Mouse (Mus musculus): ENCODE results near the gene Accsl. TPM values are rescaled to one million over a fixed set of nuclear protein-coding genes. Genes with fewer than 3 reads are reported as not detected.

Gene Accsl
- total and polyA plus RNA-seq, 2 experiments from 2014 or later = 0.51 TPM; not detected in 1

DNA sequence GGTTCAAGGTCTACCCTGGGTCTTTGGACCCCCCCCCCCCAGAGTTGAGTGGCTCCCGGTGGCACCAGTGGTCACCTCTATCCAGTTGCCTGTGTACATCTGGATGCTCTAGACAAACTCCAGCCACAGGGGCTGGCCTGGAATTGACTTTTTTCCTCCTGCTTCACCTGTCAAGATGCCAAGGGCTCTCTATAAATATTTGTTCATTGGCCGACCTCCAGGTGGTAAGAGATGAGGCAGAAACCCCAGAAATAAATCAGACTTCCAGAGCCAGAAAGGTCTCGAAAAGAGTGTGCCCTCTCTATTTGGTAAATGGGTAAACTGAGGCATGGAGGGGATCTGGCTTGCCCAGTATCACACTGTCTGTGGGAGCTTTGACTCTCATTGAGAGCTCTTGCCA, 12.0 kb upstream of the Accsl start:
- 91% methylated on average over 3 of the region's 3 CpGs for WGBS
- no peak overlapping the region for H3K9ac ChIP-seq (replicated peaks; ENCODE audit: low read length, poor library complexity, severe bottlenecking)
- no peak overlapping the region for H3K4me2 ChIP-seq (ENCODE audit: low read depth, low read length, poor library complexity, severe bottlenecking)
- no peaks in the 10 kb centered on the region for H3K4me1 ChIP-seq (ENCODE audit: insufficient read depth, low read length)
- H3K4me3 ChIP-seq (ENCODE audit: low read depth, low read length) = no peak overlapping the region
- no peaks in the 10 kb centered on the region for H3K9me3 ChIP-seq (ENCODE audit: low read length)
- no peaks in the 10 kb centered on the region for H3K27me3 ChIP-seq (ENCODE audit: insufficient read depth, low read length)
- H3K27ac ChIP-seq (ENCODE audit: low read depth, low read length) = no peak overlapping the region
- TF ChIP-seq CTCF (IDR thresholded peaks at IDR 0.05) = no peak
- no peaks in the 10 kb centered on the region for H3K36me3 ChIP-seq (ENCODE audit: insufficient read depth, low read length)
- no peak for ATAC-seq (ENCODE audit: low FRiP score)
- DNase-seq (ENCODE audit: low spot score) = no peak

DNA sequence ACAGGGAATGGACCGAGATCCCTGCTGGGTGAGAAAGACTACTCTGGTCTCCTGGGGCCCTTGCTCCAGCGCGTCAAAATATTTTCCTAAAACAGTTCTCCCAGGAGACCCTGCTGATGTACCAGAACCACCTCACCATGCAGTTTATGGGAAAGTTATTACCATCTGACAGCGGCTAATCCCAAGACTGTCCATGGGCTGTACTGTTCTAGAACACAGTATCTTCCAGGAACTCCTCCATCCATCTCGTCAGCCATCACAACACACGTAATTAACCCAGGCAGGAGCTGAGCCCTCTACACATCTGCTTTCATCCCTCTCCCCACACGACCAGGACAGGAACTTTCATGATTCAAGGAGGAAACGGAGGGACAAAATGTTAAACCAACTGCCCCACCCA, 11.5 kb upstream of the Accsl start:
- no peak for TF ChIP-seq CTCF (IDR thresholded peaks at IDR 0.05)
- Histone ChIP-seq H3K4me3 (ENCODE audit: low read depth, low read length) (no peak overlapping the region), H3K9ac (replicated peaks; ENCODE audit: low read length, poor library complexity, severe bottlenecking) (no peak overlapping the region), H3K4me2 (ENCODE audit: low read depth, low read length, poor library complexity, severe bottlenecking) (no peak overlapping the region), H3K4me1 (ENCODE audit: insufficient read depth, low read length) (no peaks in the 10 kb centered on the region), H3K36me3 (ENCODE audit: insufficient read depth, low read length) (no peaks in the 10 kb centered on the region), H3K27me3 (ENCODE audit: insufficient read depth, low read length) (no peaks in the 10 kb centered on the region), H3K9me3 (ENCODE audit: low read length) (no peaks in the 10 kb centered on the region), H3K27ac (ENCODE audit: low read depth, low read length) (no peak overlapping the region)
- ATAC-seq (ENCODE audit: low FRiP score) (no peak), DNase-seq (ENCODE audit: low spot score) (no peak)
- WGBS = 72% methylated on average over 8 of the region's 8 CpGs

DNA sequence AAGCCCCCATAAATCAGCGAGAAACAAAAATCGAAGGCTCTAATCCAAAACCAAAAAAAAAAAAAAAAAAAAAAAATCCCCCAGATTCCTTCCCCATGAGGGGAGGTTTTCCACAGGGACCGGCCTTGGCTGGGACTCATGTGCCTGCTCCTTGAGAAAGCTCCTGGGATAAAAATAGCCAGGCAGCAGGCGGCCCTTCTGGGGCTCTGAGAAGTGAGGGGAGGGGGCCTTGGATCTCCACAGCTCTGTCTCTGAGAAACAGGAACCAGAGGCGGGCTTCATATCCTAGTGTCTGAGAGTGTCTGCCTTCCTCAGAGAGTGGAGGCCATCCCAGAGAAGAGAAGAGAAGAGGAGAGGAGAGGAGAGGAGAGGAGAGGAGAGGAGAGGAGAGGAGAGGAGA, 8.0 kb upstream of the Accsl start:
- Histone ChIP-seq H3K9me3 (ENCODE audit: low read length) (no peaks in the 10 kb centered on the region), H3K36me3 (ENCODE audit: insufficient read depth, low read length) (no peaks in the 10 kb centered on the region), H3K27ac (ENCODE audit: low read depth, low read length) (no peak overlapping the region), H3K9ac (replicated peaks; ENCODE audit: low read length, poor library complexity, severe bottlenecking) (no peak overlapping the region), H3K27me3 (ENCODE audit: insufficient read depth, low read length) (no peaks in the 10 kb centered on the region), H3K4me2 (ENCODE audit: low read depth, low read length, poor library complexity, severe bottlenecking) (no peak overlapping the region), H3K4me1 (ENCODE audit: insufficient read depth, low read length) (no peaks in the 10 kb centered on the region), H3K4me3 (ENCODE audit: low read depth, low read length) (no peak overlapping the region)
- no peak for TF ChIP-seq CTCF (IDR thresholded peaks at IDR 0.05)
- no peak for DNase-seq (ENCODE audit: low spot score)
- 61% methylated on average over 5 of the region's 5 CpGs for WGBS
- ATAC-seq (ENCODE audit: low FRiP score) = no peak

DNA sequence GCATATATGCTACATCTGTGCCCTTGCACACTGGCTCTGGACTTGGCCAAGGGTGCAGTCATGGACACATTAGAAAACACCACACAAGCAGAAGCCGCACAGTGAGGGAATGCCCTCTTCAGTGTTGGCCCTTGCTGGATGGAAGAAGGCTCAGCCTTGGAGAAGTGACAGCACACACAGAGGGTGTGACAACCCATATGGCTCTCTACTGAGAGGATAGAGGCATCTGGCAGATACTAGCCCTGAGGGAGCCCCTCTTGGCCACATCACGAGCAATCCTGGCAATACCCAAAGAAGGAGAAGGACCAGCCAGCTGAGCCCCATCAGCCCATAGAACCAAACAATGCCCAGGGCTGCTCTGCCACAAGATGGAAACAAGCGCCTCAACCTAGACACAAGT, 5.6 kb upstream of the Accsl start:
- Histone ChIP-seq H3K9ac (replicated peaks; ENCODE audit: low read length, poor library complexity, severe bottlenecking) (no peak overlapping the region), H3K4me3 (ENCODE audit: low read depth, low read length) (no peak overlapping the region), H3K27ac (ENCODE audit: low read depth, low read length) (no peak overlapping the region), H3K27me3 (ENCODE audit: insufficient read depth, low read length) (no peaks in the 10 kb centered on the region), H3K36me3 (ENCODE audit: insufficient read depth, low read length) (no peaks in the 10 kb centered on the region), H3K9me3 (ENCODE audit: low read length) (no peaks in the 10 kb centered on the region), H3K4me1 (ENCODE audit: insufficient read depth, low read length) (no peaks in the 10 kb centered on the region), H3K4me2 (ENCODE audit: low read depth, low read length, poor library complexity, severe bottlenecking) (no peak overlapping the region)
- no peak for TF ChIP-seq CTCF (IDR thresholded peaks at IDR 0.05)
- no peak for ATAC-seq (ENCODE audit: low FRiP score)
- 86% methylated on average over 3 of the region's 3 CpGs for WGBS
- DNase-seq (ENCODE audit: low spot score) = peak; percentile 36

DNA sequence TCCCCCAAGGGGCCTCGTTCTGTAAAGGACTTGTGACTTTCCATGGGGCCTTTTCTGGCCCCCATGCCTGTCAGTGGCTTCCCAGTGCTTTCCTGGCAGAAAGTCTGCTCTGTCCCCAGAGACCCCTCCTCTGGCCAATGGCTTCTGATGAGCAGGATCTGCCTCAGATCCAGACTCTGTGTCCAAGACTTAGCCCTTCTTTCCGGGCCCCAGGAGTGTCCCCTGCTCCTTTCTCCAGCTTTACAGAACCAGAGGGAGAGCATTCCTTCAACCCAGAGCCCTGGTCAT, 5.2 kb upstream of the Accsl start:
- TF ChIP-seq CTCF (IDR thresholded peaks at IDR 0.05) = no peak
- H3K4me3 ChIP-seq (ENCODE audit: low read depth, low read length) = no peak overlapping the region
- H3K9ac ChIP-seq (replicated peaks; ENCODE audit: low read length, poor library complexity, severe bottlenecking) = no peak overlapping the region
- no peaks in the 10 kb centered on the region for H3K4me1 ChIP-seq (ENCODE audit: insufficient read depth, low read length)
- no peaks in the 10 kb centered on the region for H3K27me3 ChIP-seq (ENCODE audit: insufficient read depth, low read length)
- DNase-seq (ENCODE audit: low spot score) (no peak), ATAC-seq (ENCODE audit: low FRiP score) (no peak)
- H3K36me3 ChIP-seq (ENCODE audit: insufficient read depth, low read length) = no peaks in the 10 kb centered on the region
- no peak overlapping the region for H3K27ac ChIP-seq (ENCODE audit: low read depth, low read length)
- H3K4me2 ChIP-seq (ENCODE audit: low read depth, low read length, poor library complexity, severe bottlenecking) = no peak overlapping the region
- WGBS = 31% methylated on average over 2 of the region's 2 CpGs
- no peaks in the 10 kb centered on the region for H3K9me3 ChIP-seq (ENCODE audit: low read length)

DNA sequence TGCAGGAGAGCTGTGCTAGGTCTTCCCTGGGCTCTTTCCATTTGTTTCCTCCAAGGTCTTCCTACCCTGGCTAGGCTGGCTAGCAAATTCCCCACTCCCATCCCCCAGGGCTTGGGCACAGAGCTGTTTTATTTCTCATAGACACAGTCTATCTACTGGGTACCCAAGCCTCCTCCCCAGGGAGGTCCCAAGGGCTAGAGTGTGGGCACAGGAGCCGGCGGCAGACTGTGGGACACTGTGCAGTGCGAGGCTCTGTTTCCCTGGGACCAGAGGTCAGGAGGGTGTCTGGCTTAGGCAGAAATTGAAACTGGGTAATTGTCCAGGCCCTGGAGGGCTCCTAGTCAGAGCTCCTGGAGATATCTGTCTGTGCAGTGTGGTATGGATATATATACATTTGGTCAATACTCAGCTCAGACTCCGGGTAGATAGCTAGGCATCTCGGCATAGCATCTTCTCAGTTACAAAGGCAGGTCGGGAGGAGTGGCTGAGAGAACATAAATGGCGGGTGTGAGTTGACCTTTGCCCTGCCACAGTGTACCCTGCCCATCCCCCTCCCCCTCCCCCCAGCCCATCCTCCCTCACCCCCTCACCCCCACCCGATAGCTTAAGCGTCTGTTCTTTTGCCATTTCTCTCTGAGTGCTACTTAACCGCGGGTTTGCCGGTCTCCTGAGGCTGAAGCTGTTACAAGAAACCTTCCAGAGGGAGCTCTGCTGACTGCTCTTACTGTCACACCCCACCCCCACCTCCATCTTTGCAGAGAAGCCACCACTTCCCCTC, 4.7 kb upstream of the Accsl start:
- ATAC-seq (ENCODE audit: low FRiP score) = 0 out of 2 replicates have a peak, but pooled peaks have one; percentile 34
- WGBS = 27% methylated on average over 12 of the region's 12 CpGs
- Histone ChIP-seq H3K36me3 (ENCODE audit: insufficient read depth, low read length) (no peaks in the 10 kb centered on the region), H3K4me3 (ENCODE audit: low read depth, low read length) (no peak overlapping the region), H3K4me1 (ENCODE audit: insufficient read depth, low read length) (no peaks in the 10 kb centered on the region), H3K4me2 (ENCODE audit: low read depth, low read length, poor library complexity, severe bottlenecking) (no peak overlapping the region), H3K9ac (replicated peaks; ENCODE audit: low read length, poor library complexity, severe bottlenecking) (no peak overlapping the region), H3K27ac (ENCODE audit: low read depth, low read length) (no peak overlapping the region), H3K9me3 (ENCODE audit: low read length) (no peaks in the 10 kb centered on the region), H3K27me3 (ENCODE audit: insufficient read depth, low read length) (no peaks in the 10 kb centered on the region)
- no peak for DNase-seq (ENCODE audit: low spot score)
- no peak for TF ChIP-seq CTCF (IDR thresholded peaks at IDR 0.05)

Data from midbrain, postnatal 0 days (tissue).